Mouse (Mus musculus): ENCODE results near the gene Asb16.
"Not testable (repeated sequence)": the region's sequence is repeated elsewhere in the genome, so short reads cannot be mapped to it uniquely, and the experiment has no call there.

Asb16 gene

DNA sequence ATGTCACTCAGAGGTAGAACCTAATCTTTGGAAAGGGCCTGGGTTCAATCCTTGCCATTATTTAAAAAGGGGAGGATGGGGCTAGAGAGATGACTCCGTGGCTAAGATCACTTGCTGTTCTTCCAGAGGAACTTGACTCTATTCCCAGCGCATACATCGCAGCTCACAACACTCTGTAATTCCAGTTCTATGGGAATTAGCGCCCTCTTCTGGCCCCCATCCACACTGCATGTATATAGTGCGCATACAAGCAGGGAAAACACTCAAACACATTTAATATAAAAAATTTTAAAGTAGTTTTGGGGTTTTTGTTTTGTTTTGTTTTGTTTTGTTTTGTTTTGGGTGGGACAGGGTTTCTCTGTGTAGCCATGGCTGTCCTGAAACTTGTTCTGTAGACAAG lies 26.7 kb upstream of the Asb16 start:
- DNase-seq (ENCODE audit: low spot score in 2 of 2), result no peak

DNA sequence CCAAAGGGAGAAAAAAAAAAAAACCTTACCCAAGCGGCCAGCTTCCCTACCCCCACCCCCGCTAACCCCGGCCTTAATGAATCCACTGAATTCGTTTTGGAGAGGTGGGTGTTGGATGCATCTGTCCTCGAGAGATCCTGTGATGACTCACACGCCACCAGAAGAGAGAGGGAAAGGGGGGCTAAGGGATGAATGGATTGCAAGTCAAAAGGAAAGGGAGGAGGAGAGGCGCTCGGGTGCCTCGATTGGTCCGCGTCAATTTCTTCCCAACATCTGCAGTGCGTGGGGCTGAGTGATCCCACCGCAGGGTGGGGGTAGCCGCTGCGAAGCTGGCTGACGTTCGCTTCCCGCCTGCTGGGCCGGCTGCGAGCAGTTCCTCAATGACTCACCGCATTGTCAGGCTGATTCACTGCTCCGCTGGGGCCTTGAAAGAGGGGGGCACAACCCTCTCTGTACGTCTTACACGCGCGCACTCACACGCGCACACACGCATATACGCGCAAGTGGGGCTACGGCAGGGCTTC lies 23.6 kb upstream of the Asb16 start:
- peak; percentile 87 to 89 for DNase-seq (ENCODE audit: low spot score in 2 of 2)

DNA sequence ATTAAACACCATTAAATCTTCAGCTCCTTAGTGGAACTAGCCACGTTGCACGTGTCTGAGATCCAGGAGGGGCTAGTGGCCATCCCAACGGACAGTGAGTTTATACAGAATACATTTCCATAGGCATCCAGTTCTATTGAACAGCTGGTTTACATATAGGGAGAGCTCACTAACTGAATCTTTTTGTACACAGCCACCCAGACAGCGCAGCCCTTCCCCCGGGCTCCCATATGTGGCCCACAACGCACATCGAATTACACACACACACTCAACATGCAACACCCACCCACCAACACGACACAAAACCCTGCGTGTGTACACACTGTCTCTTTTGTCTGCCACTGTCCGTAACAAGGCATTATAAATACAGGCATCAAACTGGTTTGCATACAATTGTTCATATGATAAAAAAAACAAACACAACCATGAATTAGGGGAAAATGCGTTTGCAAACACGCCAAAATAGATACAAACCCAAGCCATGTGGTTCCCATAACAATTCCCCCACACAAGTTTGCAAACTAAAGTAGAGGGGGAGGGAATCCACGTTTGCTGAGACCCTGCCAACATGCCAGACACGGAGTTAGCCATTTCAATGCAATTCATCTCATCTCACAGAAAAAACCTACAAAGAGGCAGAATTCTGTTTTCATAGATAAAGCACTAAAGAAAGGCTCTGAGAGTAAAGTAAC lies 22.8 kb upstream of the Asb16 start:
- no peak for DNase-seq (ENCODE audit: low spot score in 2 of 2)

DNA sequence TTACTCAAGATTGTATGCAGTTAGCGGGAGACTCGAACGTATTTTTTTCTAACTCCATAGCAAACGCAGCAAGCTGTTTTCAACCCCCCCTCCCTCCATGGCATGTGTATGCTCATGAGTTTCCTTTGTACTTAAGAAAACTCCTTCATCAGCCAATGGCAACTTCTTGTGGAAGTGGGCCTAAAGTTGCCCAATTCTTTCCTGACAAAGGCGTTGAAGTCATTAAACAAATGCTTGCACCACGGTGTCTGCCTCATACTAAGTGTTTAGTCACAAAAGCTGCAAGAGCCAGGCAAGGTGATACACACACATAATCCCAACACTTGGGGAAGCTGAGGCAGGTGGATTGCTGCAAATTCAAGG lies 22.3 kb upstream of the Asb16 start:
- DNase-seq (ENCODE audit: low spot score in 2 of 2), result no peak

DNA sequence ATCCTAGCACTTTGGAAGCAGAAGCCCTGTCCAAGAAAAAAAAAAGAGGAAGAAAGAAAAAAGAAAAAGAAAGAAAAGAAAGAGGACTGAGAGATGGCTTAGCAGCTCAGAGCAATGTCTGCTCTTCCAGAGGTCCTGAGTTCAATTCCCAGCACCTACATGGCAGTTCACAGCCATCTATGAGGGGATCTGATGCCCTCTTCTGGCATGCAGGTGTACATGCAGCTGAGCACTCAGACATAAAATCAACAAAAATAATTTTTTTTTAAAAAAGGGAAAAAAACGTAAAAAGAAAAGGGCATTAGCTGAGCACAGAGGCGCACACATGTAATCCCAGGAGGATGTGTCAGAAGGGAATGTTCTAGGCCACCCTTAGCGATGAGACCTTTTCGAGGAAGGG lies 21.7 kb upstream of the Asb16 start:
- no peak for DNase-seq (ENCODE audit: low spot score in 2 of 2)

DNA sequence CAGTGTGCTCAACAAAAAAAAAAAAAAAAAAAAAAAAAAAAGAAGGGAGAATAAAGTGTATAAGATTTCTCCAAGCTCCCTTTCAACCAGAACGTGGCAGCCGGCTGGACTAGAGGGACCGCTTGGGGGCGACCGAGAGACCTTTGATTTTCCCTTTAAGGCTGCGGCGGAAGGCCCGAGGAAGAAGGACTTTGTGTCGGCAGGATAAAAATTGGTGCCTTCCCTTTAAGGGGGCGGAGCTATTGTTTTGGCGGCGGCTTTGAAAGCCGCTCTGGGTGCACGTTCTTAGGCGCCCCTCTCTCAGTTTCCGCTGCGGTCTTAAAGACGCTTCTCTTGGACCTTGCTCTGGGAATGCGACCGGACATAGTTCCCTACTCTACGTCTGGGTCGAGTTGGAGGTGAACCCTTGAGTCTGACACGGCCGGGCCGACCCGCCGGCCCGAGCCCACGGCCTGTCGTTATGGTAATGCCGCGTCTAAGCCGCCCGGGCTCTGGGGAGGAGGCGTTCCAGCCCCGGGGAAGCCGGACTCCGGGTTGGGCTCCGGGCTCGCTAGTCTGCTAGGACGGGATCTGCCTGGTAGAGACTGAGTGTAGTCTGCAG lies 19.8 kb upstream of the Asb16 start, which contains the start of gene BC030867:
TSS of gene BC030867 (plus strand) at position 253 of the 601 bp plus-strand sequence.
- DNase-seq (ENCODE audit: low spot score in 2 of 2), result peak; percentile 94

DNA sequence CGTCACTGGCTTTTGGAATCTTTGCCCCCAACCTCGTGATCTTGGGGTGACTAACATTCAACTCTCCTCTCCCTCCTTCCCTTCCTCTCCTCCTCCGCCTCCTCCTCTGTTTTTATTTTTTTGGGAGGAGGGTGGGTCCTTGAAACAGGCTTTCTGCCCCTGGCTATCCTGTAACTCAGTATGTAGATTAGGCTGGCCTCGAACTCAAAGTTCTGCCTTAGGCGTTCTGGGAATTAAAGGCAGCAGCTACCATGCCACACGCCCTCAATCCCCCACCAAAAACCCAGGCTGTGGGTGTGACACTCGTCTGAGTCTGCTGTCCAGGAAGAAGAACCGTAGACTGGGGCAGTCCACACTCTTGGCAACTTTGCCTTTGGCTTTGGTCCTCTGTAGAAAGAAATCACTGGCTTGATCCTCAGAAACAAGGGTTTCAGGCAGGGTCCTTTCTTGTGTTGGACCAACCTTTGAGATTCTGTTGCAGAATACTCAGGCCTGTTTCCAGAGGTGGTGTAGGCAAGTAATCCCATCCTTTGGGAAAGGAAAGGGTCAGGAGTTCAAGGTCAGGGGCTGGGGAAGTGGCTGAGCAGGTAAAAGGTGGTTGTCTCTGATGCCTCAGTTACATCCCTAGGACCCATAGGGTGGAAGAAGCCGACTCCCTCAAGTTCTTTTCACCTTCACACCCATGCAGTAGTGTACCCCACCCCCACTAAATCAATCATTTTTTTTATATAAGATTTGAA lies 19.0 kb upstream of the Asb16 start:
- DNase-seq (ENCODE audit: low spot score in 2 of 2), result no peak

DNA sequence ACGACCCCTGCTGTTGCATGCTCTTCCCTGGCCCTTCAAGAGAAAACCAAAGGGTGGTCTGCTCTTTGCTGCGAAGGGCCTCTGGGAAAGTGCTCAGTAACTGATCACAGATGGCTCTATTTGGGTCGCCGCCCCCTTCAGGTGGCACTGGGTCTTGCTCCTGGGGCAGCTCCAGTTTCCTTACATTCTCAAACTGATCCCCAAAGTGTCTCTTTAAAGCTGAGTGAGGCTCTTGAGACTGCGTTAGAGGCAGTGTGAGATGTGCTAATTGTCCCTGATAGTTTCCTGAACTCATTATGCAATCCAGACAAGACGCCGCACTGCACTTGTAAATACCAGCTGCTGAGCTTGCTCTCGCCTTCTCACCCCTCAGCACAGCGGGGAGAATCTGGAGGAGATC lies 11.0 kb upstream of the Asb16 start:
- peak in 1 of 2 experiments; percentile 8 for DNase-seq (ENCODE audit: low spot score in 2 of 2)

DNA sequence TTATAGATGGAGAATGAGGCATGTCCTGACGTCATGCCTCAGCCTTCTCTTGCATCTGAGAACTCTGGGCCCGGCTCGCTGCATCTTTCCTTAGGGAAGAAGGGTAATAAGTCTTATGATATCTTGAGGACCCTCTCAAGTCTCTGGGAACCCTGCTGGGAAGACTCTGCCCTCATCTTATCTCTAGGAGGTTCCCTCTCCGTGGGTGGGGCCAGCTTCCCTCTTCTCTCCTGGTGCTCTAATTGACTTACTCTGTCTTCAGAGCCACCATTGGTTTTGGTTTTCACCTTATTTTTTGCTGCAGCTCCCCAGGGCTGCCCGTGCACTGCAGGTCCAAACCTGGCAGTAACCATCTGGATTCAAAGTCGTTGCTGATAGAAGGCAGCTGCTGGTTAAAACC lies 10.4 kb upstream of the Asb16 start:
- no peak for DNase-seq (ENCODE audit: low spot score in 2 of 2)

DNA sequence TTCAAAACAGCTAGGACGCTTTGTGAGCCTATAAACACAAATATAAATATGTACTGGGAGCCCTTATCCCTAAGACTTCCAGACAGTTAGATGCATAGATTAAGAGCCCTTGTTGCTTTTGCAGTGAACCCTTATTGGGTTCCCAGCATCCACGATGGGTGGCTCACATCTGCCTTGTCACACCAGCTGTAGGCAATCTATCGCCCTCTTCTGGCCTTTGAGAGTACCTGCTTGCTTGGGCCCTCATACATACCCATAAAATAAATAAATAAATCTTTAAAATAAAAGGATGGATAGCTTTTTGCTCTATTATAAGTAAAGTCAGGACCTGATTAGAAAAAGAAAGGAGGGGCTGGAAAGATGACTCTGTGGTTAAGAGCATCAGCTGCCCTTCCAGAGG lies 10.0 kb upstream of the Asb16 start:
- DNase-seq (ENCODE audit: low spot score in 2 of 2), result no peak

DNA sequence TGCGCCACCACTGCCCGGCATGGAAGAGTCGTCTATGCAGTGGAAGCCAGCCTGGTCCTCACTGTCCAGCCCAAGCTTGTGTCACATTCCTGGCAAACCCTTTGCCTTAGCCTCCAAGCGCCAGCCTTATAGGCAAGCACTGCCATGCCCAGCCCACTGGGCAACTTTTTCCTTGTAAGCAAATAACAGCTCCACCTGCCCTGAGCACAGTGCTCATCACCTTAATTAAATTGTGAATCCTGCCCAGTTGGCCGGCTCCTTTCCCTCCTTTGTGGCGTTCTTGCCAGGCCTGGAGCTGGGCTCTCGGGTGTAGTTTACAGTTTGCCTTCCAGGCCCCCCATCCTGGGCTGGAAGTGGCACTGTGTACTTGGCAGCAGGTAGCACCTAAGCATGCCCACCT lies 5.3 kb upstream of the Asb16 start:
- no peak for DNase-seq (ENCODE audit: low spot score in 2 of 2)

DNA sequence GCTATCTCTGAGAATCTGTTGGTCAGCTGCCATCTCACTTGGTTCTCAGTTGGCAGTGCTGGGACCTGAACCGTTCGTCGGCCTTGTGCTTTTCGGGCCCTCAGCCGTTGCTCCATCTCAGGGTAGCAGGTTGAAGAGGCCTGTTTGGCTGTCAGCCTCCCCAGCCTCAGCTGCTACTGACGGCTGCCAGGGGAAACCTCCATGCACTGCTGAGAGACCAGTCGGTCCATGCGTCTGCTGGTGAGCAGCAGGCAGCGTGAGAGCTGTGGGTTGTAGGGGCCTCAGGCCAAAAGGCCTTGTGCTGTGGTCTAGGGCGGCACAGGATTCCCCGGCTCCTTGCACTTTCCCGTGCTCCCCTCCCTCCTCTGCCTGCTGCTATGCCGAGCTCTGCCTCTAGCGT lies 2.7 kb upstream of the Asb16 start:
- no peak for DNase-seq (ENCODE audit: low spot score in 2 of 2)

DNA sequence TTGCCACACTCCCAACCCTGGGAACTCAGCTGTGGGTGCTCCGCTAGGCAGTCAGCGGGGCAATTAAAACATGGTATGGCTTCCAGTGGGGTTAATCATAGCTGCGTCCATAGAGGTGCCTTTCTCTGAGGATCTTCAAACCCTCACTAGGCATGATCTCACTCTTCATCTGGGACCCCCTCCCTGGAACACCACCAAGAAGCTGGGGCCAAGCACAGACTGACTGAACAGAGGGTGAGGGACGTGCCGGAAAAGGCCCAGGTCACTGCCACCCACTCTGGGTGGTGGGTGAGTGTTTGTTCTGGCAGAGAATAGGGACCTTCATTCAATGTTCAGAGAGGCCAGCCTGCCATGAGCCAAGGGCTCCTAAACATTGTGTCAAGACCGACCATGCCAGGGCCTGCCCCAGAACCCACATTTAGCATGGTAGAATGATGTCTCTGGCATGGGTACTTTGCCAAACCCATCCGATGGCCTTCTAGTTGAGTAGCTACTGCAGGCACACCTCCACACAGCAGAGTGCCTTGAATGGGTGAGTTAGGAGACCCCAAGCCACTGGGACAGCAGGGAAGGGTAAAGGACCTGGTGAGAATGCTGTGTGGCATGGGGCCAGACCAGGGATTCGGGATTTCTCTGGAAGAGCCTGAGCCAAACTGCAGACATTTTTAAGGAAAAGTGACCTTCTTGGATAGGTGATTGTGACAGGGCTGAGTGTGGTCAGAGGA lies 1.8 kb upstream of the Asb16 start:
- no peak for DNase-seq (ENCODE audit: low spot score in 2 of 2)

DNA sequence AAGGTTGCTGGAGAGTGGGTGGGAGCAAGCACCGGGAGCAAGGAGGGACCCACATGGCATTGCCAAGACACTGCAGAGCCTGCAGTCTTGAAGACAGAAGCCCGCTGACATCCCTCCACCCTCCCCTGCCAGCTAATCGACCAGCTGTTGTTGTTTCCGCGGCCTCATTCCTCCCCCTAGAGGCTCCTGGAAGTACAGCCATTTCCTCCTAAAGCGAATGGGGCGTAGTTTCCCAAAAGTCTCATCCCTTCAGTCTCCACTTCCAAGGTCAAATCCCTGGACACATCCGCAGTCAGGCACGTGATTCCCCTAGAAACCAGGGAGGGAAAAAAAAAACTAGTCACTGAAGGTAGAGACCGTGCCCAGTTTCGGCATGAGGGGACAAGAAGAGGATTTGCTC lies 1.1 kb upstream of the Asb16 start:
- peak; percentile 67 to 70 for DNase-seq (ENCODE audit: low spot score in 2 of 2)

DNA sequence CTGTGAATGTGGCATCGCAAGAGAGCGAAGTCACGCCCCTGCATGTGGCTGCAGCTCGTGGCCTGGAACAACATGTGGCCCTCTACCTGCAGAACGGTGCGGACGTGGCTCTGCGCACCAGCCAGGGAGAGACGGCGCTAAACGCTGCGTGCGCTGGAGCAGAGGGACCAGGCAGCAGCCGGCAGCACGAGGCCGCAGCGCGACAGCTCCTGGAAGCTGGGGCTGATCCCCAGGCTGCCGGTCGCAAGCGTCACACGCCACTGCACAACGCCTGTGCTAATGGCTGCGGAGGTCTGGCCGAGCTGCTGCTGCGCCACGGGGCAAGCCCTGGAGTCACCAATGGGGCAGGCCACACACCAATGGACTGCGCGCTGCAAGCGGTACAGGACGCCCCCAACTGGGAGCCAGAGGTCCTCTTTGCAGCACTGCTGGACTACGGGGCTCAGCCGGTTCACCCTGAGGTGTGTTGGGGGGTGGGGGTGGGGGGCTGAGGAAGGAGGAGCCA lies 7.9 kb downstream of the Asb16 start:
- DNase-seq (ENCODE audit: low spot score in 2 of 2), result peak in 1 of 2 experiments; percentile 25

DNA sequence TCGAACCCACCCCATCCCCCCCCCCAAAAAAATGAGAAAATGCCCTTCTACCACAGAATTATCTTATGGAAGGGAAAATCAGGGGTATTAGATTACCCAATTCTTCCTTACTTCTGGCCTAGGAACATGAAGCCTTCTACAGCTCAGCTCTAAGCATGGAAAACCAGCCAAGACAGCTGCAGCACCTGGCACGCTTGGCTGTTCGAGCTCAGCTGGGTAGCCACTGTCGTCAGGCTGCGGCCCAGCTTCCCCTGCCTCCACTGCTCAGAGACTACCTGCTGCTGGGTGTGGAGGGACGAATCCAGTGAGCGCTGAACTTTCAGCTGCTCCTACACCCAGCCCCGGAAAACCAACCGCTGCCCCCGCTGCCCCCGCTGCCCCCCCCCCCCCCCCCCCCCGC lies 9.2 kb downstream of the Asb16 start:
- DNase-seq (ENCODE audit: low spot score in 2 of 2), result no peak

DNA sequence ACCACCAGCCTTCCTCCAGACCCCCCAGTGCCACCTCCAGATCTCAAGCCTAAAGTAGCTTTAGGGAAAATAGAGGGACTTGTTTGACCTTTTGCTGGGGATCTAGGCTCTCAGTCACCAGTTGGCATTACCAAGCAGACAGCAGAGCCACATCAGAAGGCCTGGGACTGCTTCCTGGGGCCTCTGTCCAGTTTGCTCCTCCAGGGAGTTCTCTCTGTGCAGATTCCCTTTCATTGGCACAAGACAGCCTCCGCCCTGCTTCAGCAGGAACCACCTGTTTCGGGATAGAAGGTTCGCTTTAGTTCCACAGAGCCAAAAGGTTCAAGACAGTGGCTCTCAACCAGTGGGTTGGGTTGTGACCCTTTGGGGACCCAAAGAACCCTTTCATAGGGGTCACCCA lies 11.1 kb downstream of the Asb16 start:
- DNase-seq (ENCODE audit: low spot score in 2 of 2), result no peak

DNA sequence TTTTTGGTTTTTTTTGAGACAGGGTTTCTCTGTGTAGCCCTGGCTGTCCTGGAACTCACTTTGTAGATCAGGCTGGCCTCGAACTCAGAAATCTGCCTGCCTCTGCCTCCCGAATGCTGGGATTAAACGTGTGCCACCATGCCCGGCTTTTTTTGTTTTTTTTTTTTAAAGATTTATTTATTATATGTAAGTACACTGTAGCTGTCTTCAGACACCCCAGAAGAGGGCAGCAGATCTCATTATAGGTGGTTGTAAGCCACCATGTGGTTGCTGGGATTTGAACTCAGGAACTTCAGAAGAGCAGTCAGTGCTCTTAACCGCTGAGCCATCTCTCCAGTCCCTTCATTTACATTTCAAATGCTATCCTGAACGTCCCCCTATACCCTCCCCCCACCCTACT lies 11.7 kb downstream of the Asb16 start:
- DNase-seq (ENCODE audit: low spot score in 2 of 2), result not testable (repeated sequence)

DNA sequence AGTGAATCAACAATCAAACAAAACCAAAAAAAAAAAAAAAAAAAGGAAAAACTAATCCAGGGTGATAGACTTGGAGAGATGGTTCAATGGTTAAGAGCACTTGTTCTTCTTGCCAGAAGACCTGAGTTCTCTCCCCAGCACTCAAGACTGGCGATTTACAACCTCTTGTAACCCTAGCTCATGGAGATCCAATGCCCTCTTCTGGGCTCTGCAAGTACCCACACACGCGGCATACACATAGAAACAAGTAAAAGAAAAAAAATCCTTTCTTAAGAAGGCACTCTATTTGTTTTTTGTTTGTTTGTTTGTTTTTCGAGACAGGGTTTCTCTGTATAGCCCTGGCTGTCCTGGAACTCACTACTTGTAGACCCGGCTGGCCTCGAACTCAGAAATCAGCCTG lies 15.4 kb downstream of the Asb16 start:
- DNase-seq (ENCODE audit: low spot score in 2 of 2), result no peak

DNA sequence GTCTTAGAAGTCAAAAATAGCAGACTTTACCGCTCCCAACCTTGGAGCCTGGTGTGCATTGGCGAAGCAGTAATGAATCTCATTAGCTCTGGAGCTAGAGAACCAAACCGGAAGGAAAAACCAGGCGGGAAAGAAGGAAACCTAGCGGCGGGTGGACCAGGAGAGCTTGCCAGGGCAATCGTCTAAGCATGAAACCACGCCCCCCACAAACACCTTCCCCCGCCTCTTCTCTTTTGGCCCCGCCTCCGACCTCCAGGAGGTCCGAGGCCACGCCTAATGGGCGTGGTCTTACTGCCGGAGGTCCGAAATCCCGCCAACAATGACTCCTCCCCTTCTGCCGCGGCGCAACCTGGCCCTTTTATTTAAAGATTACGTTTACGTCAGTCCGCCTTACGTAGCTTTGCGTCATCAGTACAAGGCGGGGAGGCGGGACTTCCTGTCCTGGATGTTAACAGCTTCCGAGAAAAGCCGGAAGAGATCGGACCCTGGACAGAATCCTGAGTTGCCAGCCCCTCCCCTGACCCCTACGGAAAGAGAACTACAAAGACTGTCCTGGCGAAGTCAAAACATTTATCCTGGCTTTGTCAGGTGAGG lies 16.1 kb downstream of the Asb16 start, which contains the start of gene Tmub2:
TSS of gene Tmub2 (plus strand) at position 431 of the 594 bp plus-strand sequence.
- DNase-seq (ENCODE audit: low spot score in 2 of 2), result peak; percentile 94 to 98

DNA sequence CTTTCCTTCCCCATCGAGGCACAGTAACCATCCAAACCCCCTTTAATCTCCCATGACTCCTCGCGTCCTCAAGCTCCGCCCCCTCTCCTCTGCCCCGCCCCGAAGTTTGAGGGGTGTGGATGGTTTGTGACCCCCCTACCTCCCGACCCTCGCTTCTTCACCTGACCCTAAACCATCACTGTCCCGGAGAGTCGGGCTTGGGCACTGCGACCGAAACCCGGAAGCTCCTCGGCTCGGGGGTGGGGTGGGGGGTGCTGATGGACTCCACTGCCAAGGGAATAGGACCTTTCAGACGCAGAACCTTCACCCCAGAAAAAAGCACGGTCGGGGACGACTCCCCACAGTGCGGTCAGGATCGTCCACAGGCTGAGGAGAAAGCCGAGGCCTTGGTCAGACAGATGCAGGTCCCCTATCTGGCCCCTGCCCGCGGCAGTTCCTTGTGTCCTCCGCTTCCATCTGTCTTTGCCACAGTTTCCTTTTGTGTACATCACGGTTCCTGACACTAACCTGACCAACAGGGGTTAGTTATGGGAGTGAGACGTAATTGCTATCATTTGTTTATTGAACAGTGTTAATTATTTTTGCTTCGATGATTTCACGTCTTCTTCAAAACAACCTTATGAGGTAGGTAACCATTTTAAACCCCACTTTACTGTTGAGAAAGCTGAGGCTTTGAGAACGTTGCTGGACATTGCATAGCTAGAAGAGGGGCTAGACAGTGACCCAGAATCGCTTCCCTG lies 16.7 kb downstream of the Asb16 start:
- DNase-seq (ENCODE audit: low spot score in 2 of 2), result no peak
